Mouse (Mus musculus) layer of hippocampus, postnatal 10 days (tissue): ENCODE measurements around the gene Entpd5. TPM values are rescaled to one million over a fixed set of nuclear protein-coding genes. Genes with fewer than 3 reads are reported as not detected.
A peak's percentile ranks its signal among the peaks of the same experiment; 100 is the strongest.

ENCODE experiments used
- DNase-seq, 2 experiments: peaks; one replicate each; pipeline ENCODE4 v3.0.0; 2021; ENCODE audit warnings: low spot score in 2 of 2
- long read RNA-seq: library from polyadenylated mRNA; stranded (forward); transcript quantifications from one replicate; pipeline ENCODE4 v2.0.0, GENCODE M21; 2023
- total RNA-seq, 2 experiments: library from RNA; stranded (reverse); gene quantifications; 2 replicates each; pipeline ENCODE4 v1.2.3; 2021

Gene Entpd5
- total RNA-seq, result 10 to 100 TPM; 22.0 to 25.1 TPM
- long read RNA-seq, full-length matches to known transcripts, result 12 of 17 reads
- long read RNA-seq, partial matches to known transcripts, result 0 of 17 reads
- long read RNA-seq, other reads (novel, unspliced or antisense), result 5 of 17 reads

GRCm38 (mm10) chr12:84408819-84409507 is at the start of gene Entpd5, which contains the start of gene Bbof1:
Gene Entpd5 (minus strand): TSS chr12:84409029.
Gene Bbof1 (plus strand): TSS chr12:84409071.
- peak; percentile 90 to 94 for DNase-seq

GRCm38 (mm10) chr12:84456911-84457310 is 48.1 kb upstream of the Entpd5 start:
- no peak for DNase-seq

DNA sequence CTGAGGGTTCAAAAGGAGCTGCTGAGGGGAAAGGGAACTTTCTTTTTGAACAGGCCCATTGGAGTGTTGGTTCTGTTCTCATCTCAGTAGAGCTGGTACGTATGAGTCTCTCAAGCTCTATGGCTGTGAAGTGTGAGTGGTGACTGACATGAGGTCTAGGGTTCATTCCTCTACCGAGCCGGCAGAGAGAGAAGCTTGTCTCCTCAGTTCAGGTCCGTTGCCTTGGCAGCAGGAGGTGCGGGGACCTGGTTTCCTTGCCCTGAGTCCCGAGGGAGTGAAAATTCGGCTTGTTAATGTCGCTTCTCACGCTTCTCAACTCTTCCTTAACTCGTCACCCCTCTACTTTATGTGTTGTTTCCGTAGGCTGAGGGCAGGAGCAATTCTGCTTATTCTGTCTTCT is 43.0 kb upstream of the Entpd5 start:
- DNase-seq, result no peak

DNA sequence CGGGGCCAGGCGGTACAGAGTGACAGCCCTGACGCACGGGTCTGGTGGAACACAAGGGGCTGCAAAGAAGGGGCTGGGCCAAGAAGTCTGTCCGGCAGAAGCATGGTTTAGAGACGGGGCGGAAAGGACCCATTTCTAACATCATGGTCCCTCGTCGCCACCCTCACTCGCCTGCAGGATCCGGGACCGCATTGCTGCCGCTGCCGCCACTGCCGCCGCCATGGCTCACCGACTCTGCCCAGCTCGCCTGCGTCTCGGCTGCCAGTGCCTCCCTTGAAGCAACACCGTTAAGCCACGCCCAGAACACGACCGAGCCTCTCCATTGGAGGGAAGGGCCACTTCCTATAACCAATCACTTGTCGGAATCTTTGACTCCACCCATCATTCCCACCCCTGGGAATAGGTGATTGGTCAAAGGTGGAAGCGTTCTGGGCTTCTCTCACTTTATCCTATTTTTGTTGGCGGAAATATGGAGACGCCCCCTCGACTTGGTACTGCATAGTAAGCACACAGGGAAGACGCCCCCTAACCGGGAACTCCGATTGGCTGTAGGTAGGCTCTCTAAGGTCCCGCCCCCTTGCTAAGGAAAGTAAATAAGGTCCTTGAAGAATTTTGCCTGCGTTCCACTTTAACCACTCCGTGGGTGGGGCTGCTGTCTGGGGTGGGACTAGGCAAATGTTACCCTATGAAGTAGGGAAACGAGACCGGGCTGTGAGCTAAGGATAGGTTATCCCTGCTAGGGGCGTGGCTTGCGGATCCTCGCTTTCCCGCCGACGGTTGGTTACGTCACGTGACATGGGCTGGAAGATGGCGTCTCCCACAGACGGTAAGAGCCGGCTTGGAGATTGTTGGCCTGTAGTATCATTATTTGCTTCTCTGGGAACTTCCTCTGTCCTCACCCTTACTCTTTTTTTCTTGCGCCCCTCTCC is 42.2 kb upstream of the Entpd5 start, which contains the start of the genes Aldh6a1 and Lin52:
TSS of gene Aldh6a1 (minus strand) at position 287 of the 929 bp plus-strand sequence.
TSS of gene Lin52 (plus strand) at position 705 of the 929 bp plus-strand sequence.
- DNase-seq, result peak; percentile 94 to 95

GRCm38 (mm10) chr12:84450351-84450717 is 41.5 kb upstream of the Entpd5 start:
- DNase-seq, result no peak

- no peak for DNase-seq
Observed at GRCm38 (mm10) chr12:84449887-84450286, 41.1 kb upstream of the Entpd5 start.

DNA sequence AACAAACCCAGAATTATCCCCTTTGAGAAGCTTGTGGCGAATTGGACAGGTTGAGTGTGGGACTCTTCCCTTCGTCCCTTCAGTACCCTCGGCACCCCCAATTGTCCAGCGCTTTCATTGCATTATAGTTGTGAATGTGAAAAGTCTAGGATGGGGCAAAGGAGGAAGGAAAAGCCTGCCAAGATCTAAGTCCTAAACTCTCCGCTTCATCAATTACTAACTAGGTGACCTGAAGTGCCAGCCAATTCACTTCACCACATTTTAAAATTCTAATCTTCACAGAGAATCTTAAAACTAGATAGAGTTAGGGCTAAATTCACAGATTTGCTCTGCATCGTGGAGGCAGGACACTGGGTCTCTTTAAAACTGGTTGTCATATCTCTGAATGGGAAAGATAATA is 39.4 kb upstream of the Entpd5 start:
- DNase-seq, result no peak

DNA sequence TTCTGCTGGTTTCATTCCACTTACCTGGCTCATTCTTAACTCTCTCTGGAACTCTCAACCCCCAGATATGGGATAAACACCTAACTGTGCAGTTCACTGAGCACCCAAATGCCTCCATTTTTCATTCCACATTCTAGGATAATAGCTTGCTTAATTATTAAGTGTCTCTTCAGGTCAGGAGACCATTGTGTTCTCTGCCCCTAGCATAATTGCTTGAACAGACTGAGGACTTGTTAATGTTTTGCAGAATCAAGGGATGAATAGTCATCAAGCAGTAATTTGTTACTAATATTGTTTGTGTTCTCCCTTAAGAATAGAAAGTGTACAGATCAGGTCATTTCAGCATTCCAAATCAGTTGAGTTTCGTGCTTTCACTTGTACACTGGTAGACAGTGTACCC is 38.6 kb upstream of the Entpd5 start:
- no peak for DNase-seq

DNA sequence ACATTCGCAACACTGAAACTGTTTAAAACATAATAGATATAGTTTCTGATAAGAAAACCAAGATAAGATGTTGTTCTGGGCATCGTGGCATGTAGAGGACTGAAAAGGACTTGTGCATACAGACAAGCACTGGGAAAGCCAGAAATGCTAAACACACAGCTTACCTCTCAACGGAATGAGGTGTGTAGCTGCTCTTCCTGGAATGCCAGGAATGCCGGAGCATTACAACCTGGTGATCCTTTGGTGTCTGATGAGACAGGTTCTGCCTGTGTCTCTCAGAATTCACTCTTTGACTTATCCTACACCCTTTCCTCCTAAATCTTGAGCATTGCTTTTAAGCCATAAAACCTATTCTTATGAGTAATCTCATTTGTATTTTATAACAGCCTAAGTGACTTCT is 33.7 kb upstream of the Entpd5 start:
- no peak for DNase-seq

DNA sequence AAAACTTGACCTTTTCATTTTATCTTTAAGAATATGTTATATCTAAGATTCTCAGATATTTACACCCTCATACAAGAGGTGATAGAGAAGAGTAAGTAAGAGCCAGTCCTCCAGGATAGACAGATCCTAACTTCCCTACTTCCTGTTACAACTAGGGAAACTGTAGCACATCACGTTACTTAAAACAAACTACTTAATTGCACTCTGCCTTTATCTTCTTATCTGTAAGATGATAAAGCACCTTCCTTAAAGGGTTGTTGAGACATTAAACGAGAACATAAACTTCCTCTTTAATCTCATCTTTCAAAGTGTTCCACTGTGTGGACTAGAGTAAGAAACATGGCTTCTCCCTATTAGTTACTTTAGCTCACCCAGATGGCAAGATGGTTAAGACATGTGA is 29.9 kb upstream of the Entpd5 start:
- DNase-seq, result no peak

DNA sequence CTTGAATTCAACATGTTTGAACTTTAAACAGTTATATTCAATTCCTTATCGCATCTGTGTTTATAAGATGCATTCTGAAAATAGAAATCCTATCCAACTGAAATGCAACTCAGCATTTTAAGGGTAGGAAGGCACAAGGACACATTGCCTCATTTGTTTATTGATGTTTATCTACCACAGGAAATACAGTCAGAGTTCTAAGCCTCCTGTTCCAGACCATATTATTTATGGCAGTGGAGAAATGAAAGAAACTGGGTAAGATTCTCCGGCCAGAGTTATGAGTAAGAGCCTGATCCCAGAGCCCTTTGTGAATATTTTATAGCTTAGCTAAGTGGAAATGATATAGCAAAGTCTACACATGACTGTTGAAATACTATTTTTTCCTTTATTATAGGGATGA is 21.0 kb upstream of the Entpd5 start:
- no peak for DNase-seq

DNA sequence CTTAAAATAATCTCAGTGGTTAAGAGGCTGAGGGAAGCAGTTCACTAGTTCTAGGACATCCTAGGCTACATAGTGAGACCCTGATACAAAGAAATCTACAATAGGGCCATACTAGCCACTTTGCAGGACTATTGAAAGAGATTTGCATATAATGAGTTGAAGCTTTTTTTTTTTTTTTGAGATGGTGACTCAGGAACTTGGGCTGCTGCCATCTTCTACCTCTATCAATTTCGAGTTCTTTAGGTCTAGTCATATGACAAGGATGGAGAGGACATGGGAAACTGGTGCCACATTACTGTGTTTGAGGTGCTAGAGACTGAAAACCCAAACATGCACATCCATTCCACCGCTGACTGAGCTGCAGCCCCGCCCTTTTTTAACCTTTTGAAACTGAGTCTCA is 15.2 kb upstream of the Entpd5 start:
- no peak for DNase-seq

DNA sequence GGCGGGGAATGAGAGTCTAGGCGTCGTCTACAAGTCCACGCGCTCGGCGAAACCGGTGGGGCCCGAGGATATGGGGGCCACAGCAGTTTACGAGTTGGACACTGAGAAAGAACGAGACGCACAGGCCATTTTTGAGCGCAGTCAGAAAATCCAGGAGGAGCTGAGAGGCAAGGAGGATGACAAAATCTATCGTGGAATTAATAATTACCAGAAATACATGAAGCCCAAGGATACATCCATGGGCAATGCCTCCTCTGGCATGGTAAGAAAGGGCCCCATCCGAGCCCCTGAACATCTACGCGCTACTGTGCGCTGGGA is 8.7 kb upstream of the Entpd5 start:
- DNase-seq, result no peak

- peak; percentile 76 to 83 for DNase-seq
Observed at GRCm38 (mm10) chr12:84416834-84417604, 8.2 kb upstream of the Entpd5 start, which contains the start of gene Rnf113a2. Gene Rnf113a2 (plus strand): TSS chr12:84417196.

GRCm38 (mm10) chr12:84407874-84408818 is 683 bp downstream of the Entpd5 start:
- no peak for DNase-seq

DNA sequence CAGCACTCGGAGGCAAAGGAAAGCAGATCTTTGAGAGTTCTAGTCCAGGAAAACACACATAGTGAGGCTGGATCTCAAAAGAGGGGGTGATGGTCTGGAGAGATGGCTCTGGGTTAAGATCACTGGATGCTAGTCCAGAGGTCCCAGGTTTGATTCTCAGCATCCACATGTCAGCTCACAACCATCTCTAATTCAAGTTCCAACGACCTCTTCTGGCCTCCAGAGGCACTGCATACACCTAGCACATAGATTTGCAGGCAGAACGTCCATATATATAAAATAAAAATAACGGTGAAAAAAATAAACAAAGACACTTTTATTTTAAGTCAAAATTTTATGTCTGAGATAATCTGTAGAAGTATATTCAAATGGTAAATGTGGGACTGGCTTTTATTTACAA is 1.6 kb downstream of the Entpd5 start:
- DNase-seq, result no peak

- DNase-seq, result no peak
Observed at GRCm38 (mm10) chr12:84404541-84404940, 4.3 kb downstream of the Entpd5 start.

DNA sequence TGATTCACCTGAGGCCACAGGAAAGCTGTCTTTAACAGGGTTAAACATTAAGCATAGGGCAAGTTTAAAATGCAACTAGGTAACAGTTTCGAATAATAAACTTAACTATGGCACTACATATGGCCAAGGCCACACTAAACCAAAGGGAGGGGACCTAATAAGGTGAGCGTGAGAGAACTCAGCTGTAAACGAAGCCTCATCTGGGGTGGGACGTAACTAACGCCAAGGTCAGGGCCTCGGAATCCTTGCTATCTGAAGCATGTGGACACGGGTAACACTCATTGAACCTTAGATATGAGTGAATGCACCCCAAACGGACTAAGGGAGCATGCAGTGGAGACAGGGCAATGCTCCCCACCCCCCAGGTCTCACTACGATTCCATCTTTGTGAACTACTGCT is 5.9 kb downstream of the Entpd5 start:
- no peak for DNase-seq

DNA sequence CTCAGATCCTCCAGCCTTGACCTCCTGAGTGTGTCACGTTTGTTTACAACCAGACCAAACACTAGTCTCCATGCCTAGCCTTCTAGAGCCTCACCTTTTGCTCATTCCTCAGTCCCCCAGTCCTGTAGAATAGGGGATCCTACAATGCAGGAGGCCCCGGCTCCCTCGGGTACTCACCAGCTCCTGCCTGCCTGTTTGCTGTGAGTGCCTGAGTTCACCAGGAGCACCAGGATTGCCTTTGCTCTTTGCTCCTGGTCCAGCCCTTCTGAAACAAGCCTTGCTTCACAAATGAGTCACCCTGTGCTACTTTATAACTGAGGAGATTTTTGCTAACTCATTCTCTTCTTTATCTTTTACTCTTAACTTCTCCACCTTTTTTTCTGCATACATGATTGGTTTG is 8.2 kb downstream of the Entpd5 start:
- DNase-seq, result no peak

- DNase-seq, result no peak
Observed at GRCm38 (mm10) chr12:84400068-84400467, 8.8 kb downstream of the Entpd5 start.
